Mouse (Mus musculus): ENCODE data around the gene Pepd. TPM values are rescaled to one million over a fixed set of nuclear protein-coding genes. Genes with fewer than 3 reads are reported as not detected.
A peak's percentile ranks its signal among the peaks of the same experiment; 100 is the strongest.
"Not testable (repeated sequence)": the region's sequence is repeated elsewhere in the genome, so short reads cannot be mapped to it uniquely, and the experiment has no call there.

Pepd gene
- polyA plus RNA-seq, 1 experiment from 2014 or later = 128 TPM

DNA sequence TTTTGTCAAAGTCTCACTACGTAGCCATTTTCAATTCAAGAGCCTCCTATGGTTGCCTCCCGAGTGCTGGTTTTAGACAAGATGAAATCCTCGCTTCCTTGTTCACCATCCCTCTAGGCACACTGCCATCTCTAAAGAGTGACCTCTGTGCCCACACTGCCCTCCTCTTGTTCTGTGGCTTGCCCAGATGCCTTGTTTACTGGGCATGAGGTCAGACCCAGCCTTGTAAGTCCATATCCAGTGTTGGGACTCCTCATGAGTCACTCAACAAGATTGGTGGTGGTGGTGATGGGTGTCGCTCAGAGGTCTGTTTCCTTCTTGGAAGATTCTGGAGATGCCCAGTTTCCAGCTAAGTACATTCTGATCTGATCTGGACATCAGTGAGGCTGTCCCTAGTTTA, 65.2 kb downstream of the Pepd start:
- no peak for TF ChIP-seq CTCF (IDR thresholded peaks at IDR 0.05)
- in situ Hi-C loops (cut with MboI; ENCODE audit: low pct_unique_long_range_greater_than_20kb) = no loop called here
- DNase-seq (ENCODE audit: low read depth, low spot score) (no peak), ATAC-seq (no peak)
- H3K27me3 ChIP-seq = no peaks in the 10 kb centered on the region
- ChIA-PET POLR2A (no interaction called here), CTCF (interaction anchor here (1.0 to 1.1 kb wide), 2 partner anchors 9 to 48 kb away, joined by 3 read pairs; no protein-coding TSS in a partner anchor)

- ATAC-seq (no peak), DNase-seq (ENCODE audit: low read depth, low spot score) (no peak)
- CTCF ChIA-PET = no interaction called here
- POLR2A ChIA-PET = no interaction called here
- in situ Hi-C loops (cut with MboI; ENCODE audit: low pct_unique_long_range_greater_than_20kb) = no loop called here
- no peak for TF ChIP-seq CTCF (IDR thresholded peaks at IDR 0.05)
- H3K27me3 ChIP-seq = no peaks in the 10 kb centered on the region
Observed at GRCm38 (mm10) chr7:34981803-34982202, 69.6 kb downstream of the Pepd start.

DNA sequence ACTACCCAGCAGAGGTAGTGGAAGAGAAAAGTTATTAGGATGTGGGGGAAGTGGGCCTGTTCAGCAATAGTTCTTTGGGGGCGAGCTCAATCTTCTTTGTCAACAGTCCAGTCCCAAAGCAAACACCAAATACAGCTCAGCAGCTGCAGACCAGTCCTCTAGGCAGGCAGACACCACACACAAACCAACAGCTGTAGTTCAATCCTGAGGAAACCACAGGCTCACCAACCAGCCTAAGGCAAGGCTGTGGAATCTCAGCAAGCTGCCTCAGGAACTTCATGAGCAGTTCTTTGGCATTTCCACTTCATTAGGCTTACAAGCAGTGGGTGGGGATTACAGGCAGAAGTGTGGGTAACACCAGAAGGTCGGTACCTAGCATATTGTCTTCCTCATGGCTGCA, 70.2 kb downstream of the Pepd start:
- POLR2A ChIA-PET; in situ Hi-C loops (cut with MboI; ENCODE audit: low pct_unique_long_range_greater_than_20kb); ATAC-seq; CTCF ChIA-PET; H3K27me3 ChIP-seq; DNase-seq (ENCODE audit: low read depth, low spot score): not testable (repeated sequence)

DNA sequence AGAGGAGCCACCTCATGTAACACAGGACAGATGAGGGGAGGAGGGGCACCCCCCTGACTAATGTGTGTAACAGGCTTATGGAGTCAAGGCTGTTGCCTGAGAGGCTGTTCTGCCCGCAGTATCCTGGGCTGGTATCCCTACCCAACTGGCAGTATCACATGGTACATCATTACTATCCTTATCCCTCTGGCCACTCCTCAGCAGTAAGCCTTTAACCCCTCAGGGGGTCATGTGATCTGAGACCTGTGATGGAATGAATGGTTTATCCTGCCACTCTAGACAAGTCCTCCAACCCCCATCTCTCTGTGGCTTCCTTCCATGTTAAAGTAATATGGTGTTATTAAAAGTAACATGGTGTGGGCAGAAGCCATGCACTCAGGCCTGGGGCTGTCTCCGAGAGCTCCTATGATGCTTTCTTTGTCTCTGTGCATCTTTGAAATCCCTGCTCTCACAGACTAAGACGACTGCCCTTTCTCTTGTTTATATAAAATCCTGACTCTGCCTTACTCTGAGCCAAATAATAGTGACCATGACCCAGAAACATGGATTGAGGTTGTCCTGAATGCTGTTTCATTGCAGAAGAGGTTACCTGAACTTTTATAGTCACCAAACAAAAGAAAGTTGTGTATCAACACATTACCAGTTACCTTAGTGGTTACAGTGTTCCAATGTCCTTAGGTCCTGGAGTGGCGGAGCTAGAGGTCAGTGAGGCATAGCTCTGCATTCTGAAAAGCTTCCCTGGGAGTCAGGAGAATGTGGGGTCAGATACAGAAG, 71.7 kb downstream of the Pepd start:
- in situ Hi-C loops (cut with MboI; ENCODE audit: low pct_unique_long_range_greater_than_20kb) = no loop called here
- ATAC-seq (no peak), DNase-seq (ENCODE audit: low read depth, low spot score) (no peak)
- no peaks in the 10 kb centered on the region for H3K27me3 ChIP-seq
- ChIA-PET CTCF (no interaction called here), POLR2A (interaction anchor here (0.6 kb wide), 1 partner anchor 24 kb away, joined by 4 read pairs; no protein-coding TSS in a partner anchor)
- no peak for TF ChIP-seq CTCF (IDR thresholded peaks at IDR 0.05)

DNA sequence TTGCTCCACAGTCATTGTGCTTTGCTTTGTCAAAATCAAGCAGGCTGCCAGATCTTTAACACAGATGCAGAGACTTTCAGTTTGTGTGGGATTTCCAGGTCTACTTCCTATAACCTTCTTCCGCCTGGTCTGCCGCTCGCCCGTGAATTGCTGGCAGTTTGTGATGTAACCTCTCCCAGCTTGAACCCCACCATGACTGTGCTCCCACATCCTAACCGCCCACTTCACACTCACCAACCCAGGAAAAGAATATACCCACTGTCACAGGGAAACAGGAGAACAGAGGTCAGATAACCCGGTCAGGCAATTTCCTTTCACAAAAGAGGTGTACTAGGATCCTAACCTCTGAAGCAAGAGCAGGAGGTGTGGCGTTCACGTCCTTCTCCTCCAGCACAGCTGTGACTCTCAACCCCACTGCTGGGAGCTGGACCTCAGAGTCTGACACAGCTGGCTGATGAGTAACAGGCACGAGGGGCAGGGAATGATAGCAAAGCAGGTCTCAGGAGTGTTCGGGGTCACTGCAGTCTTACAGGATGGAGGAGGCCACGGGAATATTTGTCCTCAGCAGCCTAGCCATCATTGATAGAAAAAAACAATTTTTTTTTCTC, 72.5 kb downstream of the Pepd start:
- no peak for TF ChIP-seq CTCF (IDR thresholded peaks at IDR 0.05)
- no peaks in the 10 kb centered on the region for H3K27me3 ChIP-seq
- POLR2A ChIA-PET = interaction anchor here (0.6 to 1.1 kb wide), 2 partner anchors 25 to 179 kb away, joined by 3 to 4 read pairs; no protein-coding TSS in a partner anchor
- in situ Hi-C loops (cut with MboI; ENCODE audit: low pct_unique_long_range_greater_than_20kb) = no loop called here
- CTCF ChIA-PET = no interaction called here
- ATAC-seq (no peak), DNase-seq (ENCODE audit: low read depth, low spot score) (no peak)

GRCm38 (mm10) chr7:34985216-34985615, 73.0 kb downstream of the Pepd start:
- no peaks in the 10 kb centered on the region for H3K27me3 ChIP-seq
- no peak for TF ChIP-seq CTCF (IDR thresholded peaks at IDR 0.05)
- in situ Hi-C loops (cut with MboI; ENCODE audit: low pct_unique_long_range_greater_than_20kb) = no loop called here
- ChIA-PET CTCF (no interaction called here), POLR2A (interaction anchor here (1.1 kb wide), 1 partner anchor 179 kb away, joined by 3 read pairs; no protein-coding TSS in a partner anchor)
- DNase-seq (ENCODE audit: low read depth, low spot score) (no peak), ATAC-seq (no peak)

- CTCF ChIA-PET = interaction anchor here (0.7 kb wide), 1 partner anchor 8 kb away, joined by 3 read pairs; no protein-coding TSS in a partner anchor
- in situ Hi-C loops (cut with MboI; ENCODE audit: low pct_unique_long_range_greater_than_20kb) = no loop called here
- no peak for ATAC-seq
- no peak for DNase-seq (ENCODE audit: low read depth, low spot score)
- TF ChIP-seq CTCF (IDR thresholded peaks at IDR 0.05) = no peak
- H3K27me3 ChIP-seq = no peaks in the 10 kb centered on the region
- POLR2A ChIA-PET = interaction anchor here (1.1 kb wide), 1 partner anchor 178 kb away, joined by 3 read pairs; no protein-coding TSS in a partner anchor
Observed at GRCm38 (mm10) chr7:34985646-34986045, 73.5 kb downstream of the Pepd start.

- DNase-seq (ENCODE audit: low read depth, low spot score) = no peak
- TF ChIP-seq CTCF (IDR thresholded peaks at IDR 0.05) = no peak
- ChIA-PET CTCF (no interaction called here), POLR2A (no interaction called here)
- ATAC-seq = no peak
- in situ Hi-C loops (cut with MboI; ENCODE audit: low pct_unique_long_range_greater_than_20kb) = no loop called here
- no peaks in the 10 kb centered on the region for H3K27me3 ChIP-seq
Observed at GRCm38 (mm10) chr7:34986575-34987150, 74.5 kb downstream of the Pepd start.

- no peaks in the 10 kb centered on the region for H3K27me3 ChIP-seq
- ChIA-PET CTCF (no interaction called here), POLR2A (no interaction called here)
- ATAC-seq (no peak), DNase-seq (ENCODE audit: low read depth, low spot score) (no peak)
- TF ChIP-seq CTCF (IDR thresholded peaks at IDR 0.05) = no peak
- in situ Hi-C loops (cut with MboI; ENCODE audit: low pct_unique_long_range_greater_than_20kb) = no loop called here
Observed at GRCm38 (mm10) chr7:34987258-34987657, 75.1 kb downstream of the Pepd start.

- no peak for ATAC-seq
- POLR2A ChIA-PET = no interaction called here
- no peak for TF ChIP-seq CTCF (IDR thresholded peaks at IDR 0.05)
- no peaks in the 10 kb centered on the region for H3K27me3 ChIP-seq
- in situ Hi-C loops (cut with MboI; ENCODE audit: low pct_unique_long_range_greater_than_20kb) = no loop called here
- no peak for DNase-seq (ENCODE audit: low read depth, low spot score)
- CTCF ChIA-PET = no interaction called here
Observed at GRCm38 (mm10) chr7:34988488-34988887, 76.3 kb downstream of the Pepd start.

DNA sequence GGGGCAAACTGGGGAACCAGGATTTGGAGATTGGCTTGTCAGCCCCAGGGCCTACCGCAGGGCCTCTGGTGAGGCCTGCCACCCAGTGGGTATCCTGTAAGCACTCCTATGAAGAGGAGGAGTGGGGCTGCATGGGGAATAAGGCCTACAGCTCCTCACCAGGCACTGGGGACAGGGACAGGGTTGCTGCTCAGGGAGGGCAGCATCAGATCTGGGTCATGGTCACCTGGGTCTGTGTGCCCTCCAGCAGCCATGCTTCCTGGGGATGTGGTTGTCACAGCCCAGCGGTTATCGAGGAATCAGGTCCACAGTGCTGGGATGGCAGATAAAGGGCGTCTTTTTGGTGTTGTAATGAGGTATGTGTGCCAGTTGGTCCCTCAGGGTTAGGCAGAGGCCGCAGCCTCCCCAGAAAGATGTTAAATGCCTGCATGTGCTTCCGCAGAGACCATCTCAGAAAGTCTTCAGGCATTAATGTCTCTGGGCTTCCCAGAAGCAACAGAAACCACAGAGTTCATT, 79.6 kb downstream of the Pepd start:
- POLR2A ChIA-PET = no interaction called here
- TF ChIP-seq CTCF (IDR thresholded peaks at IDR 0.05) = no peak
- CTCF ChIA-PET = interaction anchor here (0.9 to 2.7 kb wide), 3 partner anchors 9 to 33 kb away, joined by 3 to 12 read pairs (median 4); no protein-coding TSS in a partner anchor
- peak; percentile 19 for ATAC-seq
- no peaks in the 10 kb centered on the region for H3K27me3 ChIP-seq
- in situ Hi-C loops (cut with MboI; ENCODE audit: low pct_unique_long_range_greater_than_20kb) = loop anchor here (5.0 kb wide), 1 partner anchor 144 kb away; no protein-coding TSS in a partner anchor
- DNase-seq (ENCODE audit: low read depth, low spot score) = no peak
